Mouse (Mus musculus) embryonic stem cell, embryonic (primary cell): ENCODE results near the gene Ppp6c.
"Not testable (repeated sequence)": the region's sequence is repeated elsewhere in the genome, so short reads cannot be mapped to it uniquely, and the experiment has no call there.

ENCODE experiments used
- CTCF ChIA-PET, 4 experiments: fragments of 300-600 bp in 2 of 4; fragments of 350-600 bp in 2 of 4; sonication (Branson Sonifier 250); formaldehyde crosslinking; loops; one replicate each; lab custom pipeline; 2022; ENCODE audit warnings: inconsistent platforms in 2 of 4; lab: Charles Lee
- POLR2A ChIA-PET, 4 experiments: fragments of 300-600 bp in 2 of 4; fragments of 350-600 bp in 2 of 4; sonication (Branson Sonifier 250); formaldehyde crosslinking; loops; one replicate each; lab custom pipeline; 2022; ENCODE audit warnings: antibody characterized with exemption in 4 of 4, inconsistent platforms in 1 of 4; lab: Charles Lee

Ppp6c gene

DNA sequence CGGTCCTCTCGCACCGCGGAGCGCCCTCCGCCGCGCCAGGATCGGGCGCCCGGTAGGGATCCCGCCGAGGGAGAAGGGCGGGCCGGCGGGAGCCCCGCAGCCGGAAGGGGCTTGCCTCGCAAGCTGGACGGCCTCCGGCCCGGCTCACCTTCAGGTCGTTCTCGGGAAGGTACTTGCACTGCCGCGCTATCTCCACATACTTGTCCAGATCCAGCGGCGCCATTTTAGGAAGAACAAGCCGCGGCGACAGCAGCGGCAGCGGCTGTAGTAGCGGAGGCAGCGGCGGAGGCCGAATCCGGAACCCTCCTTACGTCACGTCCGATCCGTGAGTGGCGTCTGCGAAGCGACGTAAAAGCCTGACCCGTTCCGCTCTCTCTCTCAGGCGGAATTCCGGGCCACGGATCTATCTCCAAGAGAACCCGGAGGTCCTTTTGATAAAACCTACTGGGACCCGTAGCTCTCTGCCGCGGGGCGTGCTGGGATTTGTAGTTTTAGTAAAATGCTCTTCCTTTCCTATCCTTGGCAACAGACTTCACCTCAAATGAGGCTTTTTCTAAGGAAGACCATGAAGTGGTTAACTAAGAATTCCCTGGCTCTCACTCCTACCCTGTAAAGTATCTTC is at the start of gene Ppp6c:
TSS of gene Ppp6c (minus strand) at position 433 of the 622 bp plus-strand sequence.
- POLR2A ChIA-PET: interaction anchor here in 3 of 4 experiments (0.5 to 3.6 kb wide), 18 partner anchors 7 to 441 kb away, joined by 3 to 19 read pairs (median 4); partner anchors contain the start of genes Arpc5l (in 2 of the 3), Rpl35 (in 2 of the 3) and Scai (in 1 of the 3)
- CTCF ChIA-PET: interaction anchor here in 1 of 4 experiments (1.1 kb wide), 1 partner anchor 11 kb away, joined by 3 read pairs; no protein-coding TSS in a partner anchor

DNA sequence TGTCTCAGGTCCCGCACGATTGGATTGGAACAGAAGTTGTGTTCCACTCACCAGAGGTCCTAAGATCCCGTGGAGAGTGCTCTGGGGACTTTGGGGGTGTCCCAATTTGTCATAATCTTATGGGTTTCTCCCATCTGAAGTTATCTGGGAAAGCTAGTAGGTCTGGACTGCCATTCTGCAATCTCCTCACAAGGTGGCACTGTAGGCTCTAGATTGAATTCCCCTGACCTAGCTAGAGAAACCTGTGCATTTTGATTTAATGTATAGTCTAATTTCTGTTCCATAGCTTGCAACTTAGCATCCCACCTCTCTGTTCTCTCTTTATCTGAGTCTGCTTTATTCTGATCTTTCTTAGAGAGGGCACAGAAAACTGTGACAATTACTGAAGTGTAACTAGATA is 42.1 kb upstream of the Ppp6c start:
- ChIA-PET CTCF (interaction anchor here in 3 of 4 experiments (0.5 to 1.1 kb wide), 5 partner anchors 103 to 612 kb away, joined by 3 to 6 read pairs (median 5); no protein-coding TSS in a partner anchor), POLR2A (interaction anchor here in 2 of 4 experiments (0.9 to 1.5 kb wide), 3 partner anchors 9 to 83 kb away, joined by 3 to 5 read pairs (median 5); partner anchors contain the start of gene Scai (in 1 of the 2))

DNA sequence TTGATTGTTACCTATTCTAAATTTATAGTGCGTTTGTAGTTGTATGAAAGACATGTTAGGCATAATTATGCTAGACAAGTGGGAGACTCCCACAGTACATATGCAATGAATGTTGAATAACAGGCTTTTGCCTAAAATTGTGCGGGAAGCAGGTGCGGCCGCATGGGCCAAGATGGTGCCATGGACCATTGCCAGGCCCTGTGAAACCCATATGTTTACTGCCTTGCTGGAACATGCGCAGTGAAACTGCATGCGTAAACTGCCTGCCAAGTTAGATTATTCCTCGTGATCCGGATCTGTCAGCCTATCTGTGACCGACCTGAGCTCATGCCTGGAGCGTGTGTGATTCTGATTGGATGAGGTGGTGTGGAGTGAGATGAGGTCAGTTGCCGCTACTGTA is 26.0 kb upstream of the Ppp6c start:
- CTCF ChIA-PET: not testable (repeated sequence)
- POLR2A ChIA-PET: interaction anchor here in 2 of 4 experiments (0.6 to 1.7 kb wide), 4 partner anchors 15 to 38 kb away, joined by 3 to 4 read pairs (median 3); no protein-coding TSS in a partner anchor

DNA sequence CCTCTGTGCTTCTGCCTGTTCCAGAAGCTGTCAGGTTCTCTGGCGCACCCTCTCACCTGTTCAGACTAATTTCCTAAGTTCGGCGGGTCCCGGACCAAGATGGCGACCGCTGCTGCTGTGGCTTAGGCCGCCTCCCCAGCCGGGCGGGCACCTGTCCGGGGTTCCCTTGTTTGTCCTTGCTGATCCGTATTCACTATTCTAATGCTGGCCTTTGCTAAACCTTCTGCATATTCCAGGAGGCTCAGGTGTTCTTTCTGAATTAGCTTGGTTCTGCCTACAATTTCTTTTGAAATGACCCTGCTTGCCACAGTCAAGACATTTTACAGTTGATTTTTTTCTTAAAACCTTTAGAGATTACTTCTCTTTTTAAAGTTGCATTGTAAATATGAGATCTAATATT is 20.6 kb upstream of the Ppp6c start:
- POLR2A ChIA-PET: not testable (repeated sequence)
- CTCF ChIA-PET: interaction anchor here in 1 of 4 experiments (0.6 kb wide), 1 partner anchor 231 kb away, joined by 3 read pairs; no protein-coding TSS in a partner anchor

DNA sequence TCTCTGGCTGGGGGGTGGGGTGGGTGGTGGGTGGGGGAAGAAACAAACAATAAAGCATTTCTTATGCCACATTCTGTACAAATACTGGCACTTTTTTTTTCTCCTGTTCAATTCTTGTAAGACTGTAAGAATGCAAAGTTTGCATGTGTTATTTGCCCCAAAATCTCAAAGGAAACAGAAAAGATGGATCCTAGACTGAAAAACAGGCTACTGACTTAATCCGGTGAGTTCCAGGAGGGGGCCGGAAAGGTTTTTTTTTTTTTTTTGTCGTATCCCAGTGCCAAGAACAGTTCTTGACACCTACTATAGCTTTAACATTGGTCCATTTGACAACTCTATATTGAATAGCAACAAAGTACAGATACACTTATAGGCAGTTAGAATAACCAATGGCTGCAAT is 480 bp upstream of the Ppp6c start:
- CTCF ChIA-PET: interaction anchor here in 1 of 4 experiments (1.1 kb wide), 1 partner anchor 10 kb away, joined by 3 read pairs; no protein-coding TSS in a partner anchor
- POLR2A ChIA-PET: interaction anchor here in 3 of 4 experiments (0.6 to 3.6 kb wide), 16 partner anchors 10 to 227 kb away, joined by 3 to 19 read pairs (median 4); partner anchors contain the start of genes Arpc5l (in 3 of the 3), Rpl35 (in 2 of the 3) and Scai (in 1 of the 3)

DNA sequence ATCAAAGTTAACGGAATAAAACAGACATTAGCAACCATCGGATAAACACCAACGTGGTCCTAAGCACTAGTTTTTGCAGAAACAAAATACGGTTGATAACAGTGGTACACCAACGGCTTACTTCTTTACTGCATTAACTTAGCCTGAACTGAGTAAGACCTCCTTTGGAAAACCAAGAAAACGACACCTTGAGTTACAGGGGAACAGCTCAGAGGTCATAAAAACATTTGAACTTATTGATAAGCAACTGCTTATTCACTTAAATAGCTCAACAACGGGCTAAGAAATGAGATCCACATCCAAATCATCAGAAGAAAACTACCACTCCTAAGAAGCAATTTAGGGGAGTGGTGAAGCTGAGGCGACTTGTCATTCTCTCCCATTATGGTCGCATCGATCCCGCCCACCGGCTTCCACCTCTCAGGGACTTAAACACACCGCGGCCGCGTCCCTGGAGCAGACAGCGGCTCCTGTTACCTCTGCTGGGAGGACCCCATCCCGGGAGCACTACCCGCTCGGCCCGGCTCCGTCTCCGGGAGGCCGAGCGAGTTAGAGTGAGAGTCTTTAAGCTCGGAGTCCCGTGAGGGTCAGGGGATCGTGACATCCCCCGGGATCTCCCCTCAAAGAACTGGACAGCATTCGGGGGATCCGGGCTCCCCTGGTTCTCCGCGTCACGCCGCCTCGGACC is 776 bp downstream of the Ppp6c start:
- ChIA-PET CTCF (interaction anchor here in 1 of 4 experiments (1.1 kb wide), 1 partner anchor 11 kb away, joined by 3 read pairs; no protein-coding TSS in a partner anchor), POLR2A (interaction anchor here in 3 of 4 experiments (0.5 to 3.6 kb wide), 12 partner anchors 8 to 440 kb away, joined by 3 to 19 read pairs (median 4); partner anchors contain the start of genes Arpc5l (in 2 of the 3), Rpl35 (in 2 of the 3) and Scai (in 1 of the 3))

DNA sequence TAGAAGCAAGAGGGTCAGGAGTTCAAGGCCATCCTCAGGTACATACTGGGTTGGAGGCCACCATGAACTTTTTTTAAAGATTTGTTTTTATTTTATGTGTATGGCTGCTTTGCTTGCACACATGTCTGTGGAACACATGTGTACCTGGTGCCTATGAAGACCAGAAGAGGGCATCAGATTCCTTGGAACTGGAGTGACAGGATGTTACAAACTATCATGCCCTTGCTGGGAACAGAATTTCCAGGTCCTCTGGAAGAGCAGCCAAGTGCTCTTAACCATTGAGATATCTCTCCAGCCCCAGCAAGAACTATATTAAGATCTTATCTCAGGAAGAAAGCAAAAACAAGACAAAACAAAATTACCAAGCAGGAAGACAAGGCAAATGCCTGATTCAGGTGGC is 1.6 kb downstream of the Ppp6c start:
- ChIA-PET POLR2A (interaction anchor here in 3 of 4 experiments (0.7 to 3.6 kb wide), 5 partner anchors 10 to 44 kb away, joined by 3 to 19 read pairs (median 3); partner anchors contain the start of gene Scai (in 1 of the 3)), CTCF (interaction anchor here in 1 of 4 experiments (0.7 kb wide), 1 partner anchor 629 kb away, joined by 5 read pairs; no protein-coding TSS in a partner anchor)

DNA sequence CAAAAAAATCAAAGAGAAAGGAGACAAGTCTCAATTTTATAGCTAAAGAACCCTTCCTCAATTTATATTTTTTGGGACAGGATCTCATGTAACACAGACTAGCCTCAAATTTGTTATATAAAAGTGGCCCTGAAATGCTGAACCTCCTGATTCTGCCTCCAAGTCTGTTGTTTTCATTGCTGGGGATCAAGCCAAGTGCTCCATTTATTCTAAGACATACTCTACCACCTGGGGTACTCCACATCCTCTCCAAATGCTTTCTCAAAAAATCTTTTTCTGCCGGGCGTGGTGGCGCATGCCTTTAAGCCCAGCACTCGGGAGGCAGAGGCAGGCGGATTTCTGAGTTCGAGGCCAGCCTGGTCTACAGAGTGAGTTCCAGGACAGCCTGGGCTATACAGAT is 6.2 kb downstream of the Ppp6c start:
- ChIA-PET POLR2A (interaction anchor here in 2 of 4 experiments (0.9 to 2.3 kb wide), 7 partner anchors 9 to 219 kb away, joined by 3 to 7 read pairs (median 4); partner anchors contain the start of gene Golga1 (in 1 of the 2)), CTCF (no interaction called here)

DNA sequence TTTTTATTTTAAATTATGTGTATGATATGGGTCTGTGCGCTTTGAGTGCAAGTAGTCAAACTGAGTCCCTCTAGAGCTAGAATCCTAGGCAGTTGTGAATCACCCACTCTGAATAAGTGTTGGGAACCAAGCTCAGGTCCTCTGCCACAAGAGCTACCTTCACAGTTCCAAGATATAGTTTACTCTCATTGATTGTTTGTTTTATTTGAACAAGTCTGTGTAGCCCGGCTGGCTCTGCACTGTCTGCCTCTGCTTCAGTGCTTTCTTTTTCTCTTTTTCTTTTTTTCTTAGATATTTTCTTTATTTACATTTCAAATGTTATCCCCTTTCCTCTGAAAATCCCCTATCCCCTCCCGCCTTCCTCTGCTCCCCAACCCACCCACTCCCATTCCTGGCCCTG is 7.2 kb downstream of the Ppp6c start:
- CTCF ChIA-PET: interaction anchor here in 2 of 4 experiments (0.6 to 0.8 kb wide), 2 partner anchors 64 to 236 kb away, joined by 3 to 5 read pairs; no protein-coding TSS in a partner anchor
- POLR2A ChIA-PET: interaction anchor here in 2 of 4 experiments (0.9 to 2.3 kb wide), 6 partner anchors 10 to 218 kb away, joined by 3 to 7 read pairs (median 4); partner anchors contain the start of gene Golga1 (in 1 of the 2)

DNA sequence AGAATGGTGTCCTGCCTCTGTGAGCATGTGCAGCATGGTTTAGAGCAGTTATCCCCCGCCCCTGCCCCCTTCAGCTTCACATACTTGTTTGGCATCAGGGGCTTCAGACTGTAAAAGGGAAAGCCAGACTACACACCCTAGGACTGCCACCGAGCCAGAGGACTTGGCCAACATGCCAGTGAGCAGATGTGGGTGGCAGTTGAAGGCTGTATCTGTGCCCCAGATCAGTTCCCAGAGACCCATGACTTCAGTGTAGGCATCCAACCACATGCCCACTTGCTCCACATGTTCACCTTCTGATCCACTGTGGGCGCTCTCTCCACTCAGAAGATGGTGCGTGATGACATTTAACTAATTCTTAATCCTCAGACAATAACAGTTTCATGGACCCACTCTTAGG is 9.1 kb downstream of the Ppp6c start:
- POLR2A ChIA-PET: interaction anchor here in 2 of 4 experiments (0.7 to 1.7 kb wide), 2 partner anchors 9 to 14 kb away, joined by 3 to 8 read pairs; partner anchors contain the start of gene Ppp6c (in 1 of the 2)
- CTCF ChIA-PET: no interaction called here

DNA sequence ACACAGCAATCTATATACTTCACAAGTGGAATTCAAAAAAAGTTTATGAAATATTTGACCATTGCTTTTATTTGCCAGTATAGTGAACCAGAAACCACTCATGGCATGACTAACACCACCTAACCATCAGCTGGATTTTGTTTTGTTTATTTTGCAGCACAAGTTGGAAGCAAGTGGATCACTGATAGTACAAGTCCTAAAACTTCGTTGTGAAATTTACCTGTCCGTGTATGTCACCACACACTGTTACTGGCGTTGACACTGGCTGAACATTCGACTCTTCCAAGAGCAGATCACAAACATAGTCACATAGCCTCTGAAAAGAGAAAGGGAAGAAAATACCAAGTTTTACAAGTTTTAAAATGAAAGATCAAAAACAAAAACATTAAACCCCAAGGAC is 15.5 kb downstream of the Ppp6c start:
- ChIA-PET CTCF (no interaction called here), POLR2A (no interaction called here)

DNA sequence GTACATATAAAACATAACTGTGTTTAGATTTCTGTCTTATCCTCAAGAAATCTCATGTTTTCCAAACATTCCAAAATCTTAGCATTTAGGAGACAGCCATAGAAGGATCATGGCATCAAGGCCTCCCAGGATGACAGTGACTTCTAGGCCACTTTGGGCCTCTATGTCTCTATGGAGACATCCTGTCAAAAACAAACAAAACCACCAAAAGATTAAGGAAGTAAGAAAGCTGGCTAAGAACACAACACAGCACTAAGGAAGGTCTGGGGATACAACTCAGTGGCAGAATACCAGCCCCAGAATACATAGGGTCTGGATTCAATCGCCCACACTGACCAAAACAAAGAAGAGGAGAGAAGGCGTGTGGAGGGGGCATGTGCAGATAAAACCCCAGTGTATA is 22.9 kb downstream of the Ppp6c start:
- POLR2A ChIA-PET: interaction anchor here in 2 of 4 experiments (0.8 to 1.5 kb wide), 4 partner anchors 13 to 25 kb away, joined by 3 to 4 read pairs (median 4); no protein-coding TSS in a partner anchor
- CTCF ChIA-PET: no interaction called here

DNA sequence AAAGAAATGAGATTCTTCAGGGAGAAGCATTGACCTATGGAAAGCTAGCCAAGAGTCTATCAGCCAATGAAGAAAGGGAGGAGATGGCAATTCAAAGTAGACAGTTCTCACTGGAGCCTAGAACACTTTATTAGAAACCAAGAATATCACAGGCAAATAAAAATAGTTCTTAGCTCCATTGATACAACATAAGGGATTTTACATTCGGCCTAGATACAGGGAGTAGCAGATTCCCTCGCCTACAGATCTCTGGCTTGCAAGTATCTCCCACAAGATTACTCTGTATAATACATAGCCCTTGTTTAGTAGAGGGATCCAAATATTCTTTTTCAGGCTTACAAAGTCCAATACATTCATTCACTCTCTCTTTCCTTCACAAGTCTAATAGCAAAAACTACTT is 31.4 kb downstream of the Ppp6c start:
- ChIA-PET POLR2A (interaction anchor here in 2 of 4 experiments (0.9 to 1.9 kb wide), 4 partner anchors 9 to 13 kb away, joined by 4 to 6 read pairs (median 4); no protein-coding TSS in a partner anchor), CTCF (no interaction called here)

DNA sequence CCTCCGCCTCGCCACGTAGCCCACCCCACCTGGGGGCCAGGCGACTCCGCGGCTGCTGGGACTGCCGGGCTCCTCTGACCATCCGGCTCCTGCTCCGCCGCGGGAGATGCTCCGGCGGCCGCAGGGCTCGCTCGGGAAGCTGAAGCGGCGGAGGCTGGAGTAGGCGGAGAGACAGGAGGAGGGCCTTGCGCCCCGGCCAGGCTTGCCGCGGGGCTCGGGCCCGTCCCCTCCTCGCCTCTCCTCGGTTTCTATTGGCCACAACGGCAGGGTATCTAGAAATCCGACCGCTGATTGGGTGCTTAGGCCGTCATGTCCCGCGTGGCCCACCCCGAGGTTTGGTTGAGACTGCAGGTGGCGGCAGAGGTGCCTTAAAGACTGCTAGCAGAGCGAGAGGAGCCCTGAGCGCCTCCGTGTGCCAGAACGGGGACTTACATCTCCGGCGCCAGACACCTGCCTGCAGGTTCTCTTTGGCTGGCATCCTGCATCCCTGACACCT is 35.6 kb downstream of the Ppp6c start, which contains the start of gene Scai:
TSS of gene Scai (minus strand) at position 174 of the 496 bp plus-strand sequence.
- ChIA-PET POLR2A (interaction anchor here in 3 of 4 experiments (0.6 to 2.5 kb wide), 21 partner anchors 9 to 345 kb away, joined by 3 to 19 read pairs (median 4); partner anchors contain the start of genes Arpc5l (in 1 of the 3), Golga1 (in 1 of the 3), Ppp6c (in 1 of the 3) and Rpl35 (in 1 of the 3)), CTCF (interaction anchor here in 3 of 4 experiments (0.8 to 1.0 kb wide), 4 partner anchors 18 to 93 kb away, joined by 3 read pairs; no protein-coding TSS in a partner anchor)

DNA sequence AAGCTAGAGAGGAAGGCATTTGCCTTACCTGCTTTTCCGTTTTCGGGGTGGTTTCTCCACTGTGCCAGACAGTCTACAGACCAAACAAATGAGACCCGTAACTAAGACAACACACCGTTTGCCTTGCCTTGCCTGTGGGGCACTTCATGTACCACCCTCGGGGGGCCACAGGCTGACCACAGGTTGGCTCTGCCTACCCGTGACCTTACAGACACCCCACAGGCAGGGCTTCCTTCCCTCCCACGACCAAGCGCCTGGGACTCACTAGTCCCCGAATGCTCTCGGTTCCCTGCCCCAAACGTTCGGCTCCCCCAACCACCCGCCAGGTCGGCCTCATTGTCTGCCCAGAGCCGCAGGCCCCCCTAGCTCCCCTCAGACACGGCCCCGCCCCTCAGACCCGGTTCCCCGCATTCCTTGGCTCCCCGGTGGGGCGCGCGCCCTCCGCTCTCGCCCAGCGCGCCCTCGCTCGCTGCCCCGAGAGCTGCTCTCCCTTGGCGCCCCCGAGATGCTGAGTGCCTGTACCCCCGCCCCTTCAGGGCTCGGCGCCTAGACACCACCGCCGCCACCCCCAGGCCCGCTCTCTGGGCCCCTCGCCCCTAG is 36.2 kb downstream of the Ppp6c start:
- ChIA-PET POLR2A (interaction anchor here in 3 of 4 experiments (0.6 to 2.1 kb wide), 25 partner anchors 9 to 838 kb away, joined by 3 to 19 read pairs (median 4); partner anchors contain the start of genes Arpc5l (in 1 of the 3), Golga1 (in 1 of the 3), Ppp6c (in 1 of the 3) and Rpl35 (in 1 of the 3)), CTCF (interaction anchor here in 3 of 4 experiments (0.8 to 1.0 kb wide), 5 partner anchors 18 to 92 kb away, joined by 3 to 4 read pairs (median 3); no protein-coding TSS in a partner anchor)

DNA sequence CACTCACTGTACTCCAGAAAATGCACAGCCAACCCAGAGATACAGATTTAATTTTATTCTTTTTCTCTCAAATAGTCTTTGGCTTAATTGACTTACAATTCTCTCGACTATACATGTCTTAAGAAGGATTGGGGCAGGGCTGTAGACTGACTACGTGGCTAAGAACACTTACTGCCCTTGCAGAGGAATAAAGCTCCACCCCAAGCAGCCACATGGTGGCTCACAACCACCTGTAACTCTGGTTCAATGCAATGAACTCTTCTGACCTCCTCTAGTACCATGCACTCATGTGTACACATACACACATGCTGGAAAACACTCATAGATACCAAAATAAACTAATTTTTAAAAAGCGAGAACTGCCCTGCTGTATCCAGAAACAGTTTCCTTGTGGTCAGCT is 40.3 kb downstream of the Ppp6c start:
- POLR2A ChIA-PET: interaction anchor here in 2 of 4 experiments (0.7 to 1.3 kb wide), 9 partner anchors 9 to 181 kb away, joined by 3 to 5 read pairs (median 4); partner anchors contain the start of genes Arpc5l (in 1 of the 2) and Rpl35 (in 1 of the 2)
- CTCF ChIA-PET: interaction anchor here in 2 of 4 experiments (0.5 to 0.6 kb wide), 3 partner anchors 20 to 156 kb away, joined by 3 to 4 read pairs (median 3); no protein-coding TSS in a partner anchor
